Mouse (Mus musculus) CD4-positive naive resting alpha-beta T cell, adult 76 days (primary cell): ENCODE results near the gene Gm6592. TPM values are rescaled to one million over a fixed set of nuclear protein-coding genes. Genes with fewer than 3 reads are reported as not detected.

Experiments used
- total RNA-seq: library from RNA; stranded (reverse); gene quantifications from one replicate; pipeline ENCODE4 v1.2.4, GENCODE M21; 2023

The Gm6592 gene
- not detected for total RNA-seq

DNA sequence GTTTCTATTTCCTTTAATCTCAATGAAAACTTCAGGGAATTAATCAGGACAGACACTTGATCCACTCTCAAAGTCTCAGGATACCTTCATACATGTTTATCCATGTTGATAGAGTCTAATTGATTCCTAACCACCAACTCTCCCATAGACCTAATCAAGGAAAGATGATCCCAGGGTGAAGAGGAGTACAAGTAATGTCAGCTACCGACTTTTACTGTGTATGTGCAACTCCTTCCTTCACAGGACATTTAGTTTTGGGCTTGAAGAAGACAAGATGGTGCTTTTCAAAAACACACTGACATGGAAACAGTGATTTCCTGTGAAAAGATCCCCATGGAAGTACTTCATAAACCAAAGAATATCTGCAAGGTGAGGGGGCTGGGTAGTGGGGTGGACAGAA, at the start of gene Gm6592:
TSS of gene Gm6592 (plus strand) at position 301 of the 400 bp plus-strand sequence.

DNA sequence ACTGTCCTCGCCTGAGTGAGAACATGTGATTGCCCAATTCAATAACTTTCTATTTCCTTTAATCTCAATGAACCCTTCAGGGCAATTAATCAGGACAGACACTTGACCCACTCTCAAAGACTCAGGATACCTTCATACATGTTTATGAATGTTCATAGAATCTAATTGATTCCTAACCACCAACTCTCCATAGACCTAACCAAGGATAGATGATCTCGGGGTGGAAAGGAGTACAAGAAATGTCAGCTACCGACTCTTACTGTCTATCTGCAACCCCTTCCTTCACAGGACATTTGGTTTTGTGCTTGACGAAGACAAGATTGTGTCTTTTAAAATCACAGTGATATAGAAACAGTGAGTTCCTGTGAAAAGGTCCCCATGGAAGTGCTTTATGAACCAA, 40.4 kb upstream of the Gm6592 start, which contains the start of gene Ssxb5:
TSS of gene Ssxb5 (plus strand) at position 301 of the 400 bp plus-strand sequence.

DNA sequence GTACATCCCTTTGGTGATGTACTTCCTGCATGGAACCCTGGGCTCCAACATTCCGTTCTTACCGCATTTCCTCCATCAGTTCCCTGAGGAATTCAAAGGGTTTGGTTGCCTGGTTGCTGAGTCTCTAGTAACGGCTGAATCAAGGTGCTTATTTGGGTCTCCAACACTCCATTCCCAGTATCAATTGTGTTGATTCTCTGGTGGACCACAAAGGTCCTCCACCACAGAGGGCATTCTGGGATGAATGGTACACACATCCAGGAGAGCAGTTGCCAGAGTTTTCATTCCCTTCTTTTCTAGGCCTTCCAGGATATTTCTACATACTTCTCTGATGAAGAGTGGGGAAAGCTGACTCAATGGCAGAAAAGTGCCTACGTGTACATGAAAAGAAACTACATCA, 30.2 kb downstream of the Gm6592 start, which contains the start of gene Gm5751:
TSS of gene Gm5751 (plus strand) at position 301 of the 400 bp plus-strand sequence.

DNA sequence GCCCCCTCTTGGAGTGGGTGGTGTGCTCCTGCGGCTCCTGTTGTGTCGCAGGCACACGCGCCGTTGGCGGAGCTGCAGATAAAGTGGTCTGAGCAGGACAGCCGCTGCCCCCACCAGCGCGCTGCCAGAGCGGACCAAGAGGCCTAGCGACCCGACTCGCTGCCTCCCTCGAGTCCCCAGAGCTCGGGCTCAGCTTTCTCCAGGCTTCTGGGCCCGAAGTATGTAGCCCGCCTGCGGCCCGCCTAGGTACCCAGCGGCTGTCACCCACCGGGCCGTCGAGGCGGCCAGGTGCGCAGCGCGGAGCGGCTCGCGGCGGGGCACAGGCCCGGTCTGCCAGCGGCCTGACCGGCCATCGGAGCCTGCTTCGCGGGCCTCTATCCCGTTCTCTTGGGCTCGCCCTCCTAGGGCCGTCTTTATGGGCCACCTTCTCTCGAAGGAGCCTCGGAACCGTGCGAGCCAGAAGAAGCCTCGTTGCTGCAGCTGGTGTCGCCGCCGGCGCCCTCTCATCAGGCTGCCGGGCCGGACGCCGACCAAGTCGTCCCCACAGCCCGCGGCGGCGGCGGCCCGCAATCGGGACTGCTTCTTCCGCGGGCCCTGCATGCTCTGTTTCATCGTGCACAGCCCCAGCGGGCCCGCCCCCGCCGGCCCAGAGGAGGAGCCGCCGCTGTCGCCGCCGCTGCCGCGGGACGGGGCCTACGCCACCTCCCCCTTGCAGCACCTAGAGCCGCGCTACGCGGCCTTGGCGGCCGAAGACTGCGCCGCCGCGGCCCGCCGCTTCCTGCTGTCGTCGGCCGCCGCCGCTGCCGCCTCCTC, 48.8 kb downstream of the Gm6592 start, which contains the start of gene B630019K06Rik:
TSS of gene B630019K06Rik (plus strand) at position 40 of the 813 bp plus-strand sequence.

Other genes with a start within 250 kb of the Gm6592 start
- gene Ssxb8, start 153.2 kb upstream of the Gm6592 start, total RNA-seq = not detected
- gene Ssx9, start 95.6 kb upstream of the Gm6592 start, total RNA-seq = not detected
- not detected for gene Ssxb5, start 40.3 kb upstream of the Gm6592 start, total RNA-seq
- not detected for gene Gm5751, start 30.3 kb downstream of the Gm6592 start, total RNA-seq
- 1.2 TPM for gene B630019K06Rik, start 48.4 kb downstream of the Gm6592 start, total RNA-seq
- gene Fthl17b, start 119.0 kb downstream of the Gm6592 start, total RNA-seq = not detected
- not detected for gene Fthl17c, start 132.6 kb downstream of the Gm6592 start, total RNA-seq
- not detected for gene Fthl17d, start 142.8 kb downstream of the Gm6592 start, total RNA-seq
- not detected for gene Fthl17e, start 189.5 kb downstream of the Gm6592 start, total RNA-seq
- not detected for gene Fthl17f, start 219.0 kb downstream of the Gm6592 start, total RNA-seq